Mouse (Mus musculus): ENCODE measurements around the gene Mapk7. TPM values are rescaled to one million over a fixed set of nuclear protein-coding genes. Genes with fewer than 3 reads are reported as not detected.

Gene Mapk7
- total and polyA plus RNA-seq, 3 experiments: 5.1 to 21.6 (median 12.2) TPM

DNA sequence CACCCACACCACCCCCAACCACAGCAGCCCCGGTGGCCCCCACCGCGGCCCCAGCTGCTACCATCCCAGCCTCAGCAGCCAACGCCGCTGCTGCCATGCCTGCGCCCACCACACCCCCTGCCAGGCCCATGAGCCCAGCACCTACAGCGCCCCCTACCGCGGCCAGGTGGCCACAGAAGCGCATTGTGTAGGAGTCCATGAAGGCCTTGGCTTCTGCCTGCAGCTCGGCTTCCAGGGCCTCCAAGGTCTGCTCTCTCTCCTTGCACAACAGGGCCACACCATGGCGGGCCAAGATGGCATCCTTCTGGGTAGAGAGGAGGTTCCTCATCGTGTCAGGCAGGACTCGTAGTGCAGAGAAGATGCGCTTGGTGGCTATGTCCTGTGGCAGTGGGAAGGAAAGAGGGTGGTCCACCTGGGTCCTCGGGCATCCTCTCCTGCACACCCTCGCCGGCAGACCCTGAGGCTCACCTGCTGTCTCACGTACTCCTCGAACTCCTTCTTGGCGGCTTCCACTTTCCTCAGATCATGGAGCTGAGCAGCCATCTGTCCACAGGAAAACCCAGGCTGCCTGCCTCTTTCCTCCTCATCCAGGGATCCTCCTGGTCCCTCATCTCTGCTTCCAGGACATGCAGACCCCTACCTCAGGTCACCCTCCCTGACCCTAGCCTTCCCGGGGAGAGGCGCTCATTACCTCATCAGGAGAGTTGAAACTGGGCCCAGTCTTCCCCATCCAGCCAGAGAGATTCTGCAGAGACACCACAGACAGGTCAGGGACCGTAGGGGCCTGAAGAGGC, 44.5 kb downstream of the Mapk7 start:
- Histone ChIP-seq H3K27ac (ENCODE audit: insufficient read depth, low read depth) (no peak overlapping the region), H3K9me3 (replicated peaks; ENCODE audit: low read length) (no peaks in the 10 kb centered on the region), H3K27me3 (replicated peaks) (peaks cover 73% of the 10 kb centered on the region), H3K4me3 (replicated peaks in 1 of 3; ENCODE audit: low read depth in 2 of 3, low read length in 2 of 3, poor library complexity in 1 of 3) (no peak overlapping the region), H3K4me1 (ENCODE audit: control insufficient read depth in 1 of 2, insufficient read depth in 2 of 2) (0 out of 4 replicates have a peak, but pooled peaks cover 0 to 2% of the 10 kb centered on the region in 2 experiments), H3K36me3 (replicated peaks in 1 of 2; ENCODE audit: control insufficient read depth in 1 of 2, insufficient read depth in 1 of 2, low read length in 1 of 2) (no peaks in the 10 kb centered on the region), H3K79me2 (replicated peaks; ENCODE audit: control insufficient read depth, extremely low read depth, insufficient read depth, poor library complexity, severe bottlenecking) (no peaks in the 10 kb centered on the region), H3K4me2 (ENCODE audit: insufficient read depth, low read depth, poor library complexity, severe bottlenecking) (no peak overlapping the region), H3K9ac (ENCODE audit: insufficient read depth, low read depth) (no peak overlapping the region)
- dilution Hi-C loops (cut with MboI; ENCODE audit: extremely low pct_ligation_motif_present, extremely low pct_unique_long_range_greater_than_20kb, low sequenced_read_pairs) (no loop called here), in situ Hi-C loops (cut with MboI; ENCODE audit: low pct_ligation_motif_present, low pct_unique_long_range_greater_than_20kb, low sequenced_read_pairs) (loop anchor here (5.0 kb wide), 1 partner anchor 43 kb away; the partner anchor contains the start of gene Mapk7)
- TF ChIP-seq MYC (IDR thresholded peaks at IDR 0.05; ENCODE audit: low read depth, low read length) (no peak), POLR2A (IDR thresholded peaks at IDR 0.05; ENCODE audit: low read depth, low read length) (no peak), HCFC1 (IDR thresholded peaks at IDR 0.05; ENCODE audit: low read depth, low read length) (no peak), CTCF (conservative IDR thresholded peaks at IDR 0.05 in 1 of 2, IDR thresholded peaks at IDR 0.05 in 1 of 2; ENCODE audit: low read depth in 2 of 2, low read length in 2 of 2) (peak in 1 of 2 experiments; percentile 53; a peak in 2 of 4 replicates), BHLHE40 (IDR thresholded peaks at IDR 0.05; ENCODE audit: low read depth, low read length) (no peak), ZC3H11A (IDR thresholded peaks at IDR 0.05; ENCODE audit: low read depth, low read length) (no peak), SMC3 (IDR thresholded peaks at IDR 0.05; ENCODE audit: low read depth, low read length) (peak; percentile 24), PAX5 (IDR thresholded peaks at IDR 0.05; ENCODE audit: low read length) (no peak), MEF2A (IDR thresholded peaks at IDR 0.05; ENCODE audit: borderline replicate concordance, low read depth, low read length) (no peak)
- peak; percentile 8 for DNase-seq (ENCODE audit: extremely low read depth)

DNA sequence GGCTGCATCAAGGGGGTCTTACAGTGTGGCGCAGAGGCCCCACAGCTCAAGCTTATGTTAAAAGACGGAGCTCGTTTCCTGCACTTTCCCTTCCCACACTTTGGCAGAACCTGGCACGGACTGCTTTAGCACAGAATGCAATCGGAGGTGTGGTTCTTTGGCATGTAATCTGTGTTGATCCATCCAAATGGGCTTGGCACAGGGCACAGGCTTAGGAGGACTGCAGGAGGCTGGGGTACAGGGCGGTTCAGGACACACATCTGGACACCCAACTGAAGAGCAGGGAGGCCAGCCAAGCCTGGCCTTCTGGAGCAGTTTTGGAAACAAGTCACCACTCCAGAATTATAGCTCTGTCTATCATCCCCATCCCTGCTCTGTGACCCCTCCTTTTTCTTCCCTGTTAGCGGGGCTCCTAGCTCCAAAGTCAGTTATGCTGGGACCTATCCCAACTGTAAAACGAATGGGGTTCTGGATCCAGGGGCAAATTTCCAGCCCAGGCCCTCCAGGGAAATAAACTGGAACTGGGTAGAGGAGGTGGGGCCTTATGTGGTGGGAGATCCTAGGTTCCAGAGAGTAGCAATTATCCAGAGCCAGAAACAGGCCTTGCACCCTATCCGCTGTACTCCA, 45.5 kb downstream of the Mapk7 start:
- Histone ChIP-seq H3K4me3 (replicated peaks in 1 of 3; ENCODE audit: low read depth in 2 of 3, low read length in 2 of 3, poor library complexity in 1 of 3) (no peak overlapping the region), H3K9ac (ENCODE audit: insufficient read depth, low read depth) (no peak overlapping the region), H3K79me2 (replicated peaks; ENCODE audit: control insufficient read depth, extremely low read depth, insufficient read depth, poor library complexity, severe bottlenecking) (no peaks in the 10 kb centered on the region), H3K27me3 (replicated peaks) (peaks cover 81% of the 10 kb centered on the region), H3K9me3 (replicated peaks; ENCODE audit: low read length) (no peaks in the 10 kb centered on the region), H3K4me1 (ENCODE audit: control insufficient read depth in 1 of 2, insufficient read depth in 2 of 2) (no peaks in the 10 kb centered on the region), H3K36me3 (replicated peaks in 1 of 2; ENCODE audit: control insufficient read depth in 1 of 2, insufficient read depth in 1 of 2, low read length in 1 of 2) (no peaks in the 10 kb centered on the region), H3K4me2 (ENCODE audit: insufficient read depth, low read depth, poor library complexity, severe bottlenecking) (no peak overlapping the region), H3K27ac (ENCODE audit: insufficient read depth, low read depth) (no peak overlapping the region)
- in situ Hi-C loops (cut with MboI; ENCODE audit: low pct_ligation_motif_present, low pct_unique_long_range_greater_than_20kb, low sequenced_read_pairs) (loop anchor here (5.0 kb wide), 1 partner anchor 44 kb away; the partner anchor contains the start of gene Mapk7), dilution Hi-C loops (cut with MboI; ENCODE audit: extremely low pct_ligation_motif_present, extremely low pct_unique_long_range_greater_than_20kb, low sequenced_read_pairs) (no loop called here)
- no peak for TF ChIP-seq ZNF384 (IDR thresholded peaks at IDR 0.05; ENCODE audit: low read depth, low read length)
- no peak for TF ChIP-seq MAFK (IDR thresholded peaks at IDR 0.05; ENCODE audit: insufficient replicate concordance, low read length)
- no peak for TF ChIP-seq MYC (IDR thresholded peaks at IDR 0.05; ENCODE audit: low read depth, low read length)
- TF ChIP-seq EP300 (IDR thresholded peaks at IDR 0.05; ENCODE audit: low read length): no peak
- no peak for TF ChIP-seq CHD2 (IDR thresholded peaks at IDR 0.05; ENCODE audit: low read length)
- no peak for TF ChIP-seq MAZ (IDR thresholded peaks at IDR 0.05; ENCODE audit: low read depth, low read length)
- no peak for TF ChIP-seq GABPA (IDR thresholded peaks at IDR 0.05; ENCODE audit: insufficient replicate concordance, low read depth, low read length)
- no peak for TF ChIP-seq HCFC1 (IDR thresholded peaks at IDR 0.05; ENCODE audit: low read depth, low read length)
- no peak for TF ChIP-seq JUND (conservative IDR thresholded peaks at IDR 0.05; ENCODE audit: low read depth, low read length)
- no peak for TF ChIP-seq UBTF (IDR thresholded peaks at IDR 0.05; ENCODE audit: low read depth, low read length)
- no peak for TF ChIP-seq PAX5 (IDR thresholded peaks at IDR 0.05; ENCODE audit: low read length)
- TF ChIP-seq MXI1 (IDR thresholded peaks at IDR 0.05; ENCODE audit: low read depth, low read length): no peak
- no peak for TF ChIP-seq MEF2A (IDR thresholded peaks at IDR 0.05; ENCODE audit: borderline replicate concordance, low read depth, low read length)
- no peak for TF ChIP-seq ZC3H11A (IDR thresholded peaks at IDR 0.05; ENCODE audit: low read depth, low read length)
- TF ChIP-seq BHLHE40 (IDR thresholded peaks at IDR 0.05; ENCODE audit: low read depth, low read length): no peak
- DNase-seq (ENCODE audit: extremely low read depth): no peak
